Mouse (Mus musculus): ENCODE results near the gene Atf6b.

Gene Atf6b

DNA sequence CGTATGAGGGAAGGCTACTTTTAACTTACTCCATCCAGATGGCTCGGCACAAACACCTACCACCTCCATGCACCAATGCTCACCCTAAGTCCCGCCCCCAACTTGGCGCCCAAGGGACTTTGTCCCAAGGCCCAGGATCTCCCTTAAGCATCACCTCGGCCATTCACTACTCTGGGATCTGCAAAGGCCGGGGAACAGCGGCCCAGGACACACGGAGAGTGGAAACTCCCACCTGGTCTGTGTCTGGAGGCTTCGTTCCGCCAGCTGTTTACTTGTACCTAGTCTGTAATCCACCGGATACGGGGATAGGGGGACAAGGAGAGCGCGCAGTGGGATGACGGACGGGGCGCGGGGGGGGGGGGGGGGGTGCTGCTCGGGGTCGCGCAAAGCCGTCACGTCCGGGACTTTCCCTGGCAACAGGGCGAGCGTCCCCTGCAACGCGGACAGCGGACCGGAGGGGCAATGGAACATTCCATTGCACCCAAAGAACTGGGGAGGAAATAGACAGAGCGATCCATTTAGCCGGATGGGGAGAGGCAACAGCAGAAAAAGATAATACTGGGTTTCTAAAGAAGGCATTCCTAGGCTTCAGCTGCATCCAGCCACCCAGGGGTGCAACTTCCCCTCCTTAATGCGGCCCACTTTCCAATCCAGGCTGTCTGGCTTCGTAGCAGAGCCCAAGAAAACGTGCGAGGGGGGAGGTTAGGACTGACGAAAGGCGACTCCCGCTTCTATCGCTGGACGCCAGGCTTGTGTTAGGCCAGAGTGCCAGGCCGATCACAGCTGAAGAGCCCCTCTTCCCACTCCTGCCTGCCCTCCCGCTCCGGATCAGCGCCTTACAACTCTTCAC, 19.6 kb upstream of the Atf6b start:
- peak; percentile 87 to 92 for DNase-seq

DNA sequence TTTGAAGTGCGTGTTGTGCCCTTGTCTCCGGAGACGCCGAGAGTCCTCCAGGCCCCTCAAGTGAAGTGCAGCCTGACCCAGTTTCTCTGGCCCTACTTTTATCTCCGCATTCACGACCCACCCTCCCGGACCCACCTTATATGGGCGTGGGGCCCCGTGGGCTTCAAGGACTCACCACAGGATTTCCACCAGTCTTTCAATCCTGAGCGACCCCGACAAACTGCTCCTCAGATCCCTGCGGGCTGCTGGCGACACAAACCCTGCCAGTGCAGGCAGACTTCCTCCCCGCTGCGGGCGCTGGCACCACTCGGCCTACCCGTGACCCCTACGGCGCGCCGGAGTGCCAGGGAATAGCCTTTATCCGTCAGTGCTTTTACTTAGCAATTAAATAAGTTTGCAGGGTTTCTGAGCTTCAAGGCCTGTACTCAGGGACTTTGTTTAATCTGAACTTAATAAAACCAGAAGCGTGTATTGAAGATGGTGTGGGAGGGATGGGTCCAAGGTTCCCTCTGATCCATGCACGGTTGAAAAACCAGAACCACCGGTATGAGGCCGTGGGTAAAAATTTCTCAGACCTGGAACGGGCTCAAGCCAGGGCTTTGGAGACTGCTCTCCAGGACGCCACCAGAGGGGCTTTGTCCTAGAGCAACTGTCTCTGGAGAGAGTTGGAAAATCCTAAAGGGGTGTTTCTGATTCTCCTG, 18.9 kb upstream of the Atf6b start, which contains the start of gene Ppt2:
Ppt2 (minus strand) TSS at position 568 of the 701 bp plus-strand sequence.
- peak; percentile 89 to 92 for DNase-seq

DNA sequence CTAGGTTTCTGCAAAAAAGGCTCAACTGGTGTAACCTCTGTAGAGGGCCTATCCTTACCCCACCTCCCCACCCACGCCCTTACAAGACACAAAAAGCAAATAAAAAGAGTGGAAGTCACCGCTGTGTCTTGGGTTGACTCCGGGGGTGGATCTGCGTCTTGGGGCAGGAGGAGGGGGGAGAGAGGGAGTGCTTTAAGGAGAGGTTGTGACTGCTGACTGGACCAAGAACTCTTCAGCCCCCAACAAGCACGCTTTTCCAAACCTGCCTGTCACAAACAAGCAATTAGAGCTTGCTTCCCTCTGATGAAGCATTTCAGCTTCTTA, 18.3 kb upstream of the Atf6b start:
- no peak for DNase-seq

- peak; percentile 73 to 75 for DNase-seq
These were observed 17.7 kb upstream of the Atf6b start, which contains the start of gene Prrt1 for GRCm38 (mm10) chr17:34629221-34629751. Prrt1 (plus strand) TSS chr17:34629533.

DNA sequence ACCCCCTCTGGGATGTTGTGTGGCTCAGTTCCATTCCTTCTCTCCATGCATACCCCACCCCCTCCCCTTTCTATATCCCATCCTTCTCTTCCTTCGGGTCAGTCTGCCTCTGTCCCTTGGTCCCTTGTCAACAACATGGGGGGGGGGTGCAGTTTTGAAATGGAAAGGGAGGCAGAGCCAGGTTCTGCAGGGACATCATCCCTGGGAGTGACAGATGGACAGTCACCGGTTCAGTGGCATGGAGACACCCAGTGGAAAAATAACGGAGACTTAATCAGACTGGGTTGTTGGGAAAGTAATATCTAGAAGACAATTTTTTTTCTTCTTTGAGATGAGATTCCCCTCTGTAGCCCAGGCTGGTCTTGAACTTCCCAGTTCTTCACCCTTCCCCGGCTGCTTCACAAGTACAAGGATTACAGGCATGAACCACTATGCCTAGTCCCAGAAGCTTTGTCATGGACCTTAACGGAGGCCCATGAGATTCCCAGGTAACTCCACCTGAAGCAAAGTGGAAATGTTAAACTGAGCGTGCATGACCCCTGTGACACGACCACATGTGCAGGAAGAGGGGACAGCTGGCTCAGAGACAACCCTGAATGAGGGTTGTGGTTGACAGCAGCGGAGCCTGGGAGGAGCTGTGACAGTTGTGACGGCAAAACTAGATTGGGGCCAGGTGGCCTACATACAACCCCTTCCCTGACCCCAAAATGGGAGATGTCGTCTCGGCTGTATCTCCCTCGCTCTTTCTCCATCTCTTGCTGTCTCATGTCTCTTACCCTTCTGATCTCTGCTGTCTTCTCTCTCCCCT, 16.9 kb upstream of the Atf6b start:
- DNase-seq = peak; percentile 71 to 83

DNA sequence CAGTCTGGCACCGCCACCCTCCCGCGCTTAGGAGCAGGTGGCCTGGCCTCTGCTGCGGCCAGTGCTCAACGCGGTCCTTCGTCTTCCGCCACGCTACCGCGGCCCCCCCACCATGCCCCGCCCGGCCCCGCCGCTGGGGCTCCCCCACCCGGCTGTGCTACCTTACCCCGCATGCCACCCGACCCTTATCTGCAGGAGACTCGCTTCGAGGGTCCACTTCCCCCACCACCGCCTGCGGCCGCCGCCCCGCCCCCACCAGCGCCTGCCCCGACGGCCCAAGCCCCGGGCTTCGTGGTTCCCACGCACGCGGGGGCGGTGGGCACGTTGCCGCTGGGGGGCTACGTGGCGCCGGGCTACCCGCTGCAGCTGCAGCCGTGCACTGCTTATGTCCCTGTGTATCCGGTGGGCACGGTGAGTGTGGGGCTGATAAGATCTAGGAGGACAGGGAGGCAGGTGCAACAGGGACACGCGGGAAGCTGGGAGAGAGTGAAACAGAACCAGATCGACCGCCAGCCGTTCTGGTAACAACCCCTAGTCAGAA, 16.1 kb upstream of the Atf6b start:
- DNase-seq = peak; percentile 72 to 78

GRCm38 (mm10) chr17:34631647-34632046, 15.3 kb upstream of the Atf6b start:
- DNase-seq = peak; percentile 66 to 70

- DNase-seq = peak; percentile 85 to 90
These were observed 14.7 kb upstream of the Atf6b start for GRCm38 (mm10) chr17:34632261-34632691.

GRCm38 (mm10) chr17:34635671-34636070, 11.3 kb upstream of the Atf6b start:
- DNase-seq = no peak

- peak in 1 of 2 experiments; percentile 34 for DNase-seq
These were observed 9.5 kb upstream of the Atf6b start for GRCm38 (mm10) chr17:34637459-34637858.

DNA sequence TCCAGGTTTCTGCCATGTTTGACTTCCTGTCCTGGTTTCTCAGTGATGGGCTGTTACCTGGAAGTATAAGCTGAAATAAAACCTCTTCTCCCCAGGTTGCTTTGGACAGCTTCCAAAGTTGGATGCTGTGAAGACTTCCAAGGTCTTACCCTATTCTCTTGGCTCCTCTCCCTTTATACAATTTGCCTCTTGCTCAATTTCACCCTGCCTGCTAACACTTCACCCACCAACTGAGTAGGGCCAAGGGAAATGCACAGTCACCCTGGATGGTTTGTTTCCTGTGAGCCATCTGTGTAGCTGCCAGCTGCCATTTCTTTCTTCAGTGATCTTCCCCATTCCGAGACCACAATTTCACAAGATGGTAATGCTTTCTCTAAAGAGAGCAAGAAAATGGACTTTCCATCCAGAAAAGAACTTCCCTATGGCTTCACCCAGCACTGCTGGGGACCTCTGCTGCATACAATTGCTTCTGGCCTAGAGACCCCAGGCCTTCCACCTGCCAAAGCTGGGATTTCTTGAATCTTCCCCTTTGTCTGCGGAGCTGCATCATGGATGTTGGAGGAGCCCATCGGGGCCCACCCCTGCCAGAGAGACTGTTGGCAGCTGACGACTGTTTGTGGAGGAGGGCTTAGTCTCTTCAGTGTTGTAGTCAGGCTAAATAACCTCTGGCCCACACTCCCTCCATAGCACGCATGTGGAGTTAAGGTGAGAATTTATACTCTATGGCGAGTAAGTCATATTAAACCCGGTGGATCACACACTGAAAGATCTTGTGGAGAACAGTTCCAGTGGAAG, 7.3 kb upstream of the Atf6b start:
- peak; percentile 42 to 43 for DNase-seq

- DNase-seq = peak; percentile 89
These were observed 6.0 kb upstream of the Atf6b start for GRCm38 (mm10) chr17:34640778-34641601.

- DNase-seq = peak in 1 of 2 experiments; percentile 16
These were observed 5.0 kb upstream of the Atf6b start for GRCm38 (mm10) chr17:34641945-34642344.

- DNase-seq = peak in 1 of 2 experiments; percentile 10
These were observed 3.6 kb upstream of the Atf6b start for GRCm38 (mm10) chr17:34643379-34643778.

- DNase-seq = peak; percentile 82 to 89
These were observed 3.0 kb upstream of the Atf6b start for GRCm38 (mm10) chr17:34643944-34644343.

GRCm38 (mm10) chr17:34644608-34645007, 2.3 kb upstream of the Atf6b start, which contains the start of gene Fkbpl:
Fkbpl (plus strand) TSS chr17:34644764.
- peak; percentile 96 for DNase-seq

DNA sequence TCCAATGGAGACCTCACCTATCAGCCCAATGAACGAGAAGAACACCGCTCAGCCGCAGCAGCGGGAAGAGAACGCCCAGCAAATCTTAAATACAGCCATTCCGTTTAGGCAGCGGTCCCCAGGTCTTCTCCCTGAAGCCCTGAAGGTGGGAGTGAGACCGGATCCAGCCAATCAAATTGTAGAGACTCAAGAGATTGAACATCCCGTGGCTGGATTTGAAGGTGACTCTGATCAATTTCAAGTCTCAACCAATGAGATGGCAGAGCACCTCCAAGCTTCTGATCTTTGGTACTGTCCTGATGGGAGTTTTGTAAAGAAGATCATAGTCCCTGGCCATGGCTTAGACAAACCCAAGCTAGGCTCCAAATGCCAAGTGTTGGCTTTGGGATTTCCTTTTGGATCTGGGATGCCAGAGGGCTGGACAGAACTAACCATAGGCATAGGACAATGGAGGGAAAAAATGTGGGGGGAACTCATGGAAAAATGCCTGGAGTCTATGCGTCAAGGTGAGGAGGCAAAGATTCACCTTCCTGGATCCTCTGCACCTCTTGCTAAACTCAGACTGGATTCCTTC, 1.6 kb upstream of the Atf6b start:
- DNase-seq = peak; percentile 7 to 19

GRCm38 (mm10) chr17:34645831-34646511, 975 bp upstream of the Atf6b start:
- peak; percentile 21 to 51 for DNase-seq

GRCm38 (mm10) chr17:34648141-34648890, 1.4 kb downstream of the Atf6b start:
- peak; percentile 3 to 8 for DNase-seq

Data from cerebellum, postnatal 25 days (tissue).